Mouse (Mus musculus) liver, embryonic 16.5 days (tissue): ENCODE data around the gene Insyn1. TPM values are rescaled to one million over a fixed set of nuclear protein-coding genes. Genes with fewer than 3 reads are reported as not detected.

Experiments
- ATAC-seq: fragments of 200-750 bp; cut with Nextera tagmentation; 2 replicates; pipeline ENCODE4 v1.8.0; 2017; ENCODE audit warnings: low read depth, mild to moderate bottlenecking, moderate number of reproducible peaks, moderate library complexity
- H3K27ac ChIP-seq: fragments of 300-500 bp; sonication (generic); 2 replicates; pipeline ENCODE4 v1.5.1; 2014; ENCODE audit warnings: mild to moderate bottlenecking, low read length
- H3K27me3 ChIP-seq: fragments of 300-500 bp; sonication (generic); 2 replicates; pipeline ENCODE4 v1.6.1; 2014; ENCODE audit warnings: low read depth, low read length, mixed read lengths; ENCODE audit not compliant: control insufficient read depth, insufficient read depth
- H3K36me3 ChIP-seq: fragments of 300-500 bp; sonication (generic); 2 replicates; pipeline ENCODE4 v1.6.1; 2014; ENCODE audit warnings: mild to moderate bottlenecking; ENCODE audit not compliant: control insufficient read depth, insufficient read depth
- H3K4me1 ChIP-seq: fragments of 300-500 bp; sonication (generic); 2 replicates; pipeline ENCODE4 v1.6.1; 2014; ENCODE audit warnings: low read depth, low read length, mixed read lengths; ENCODE audit not compliant: control insufficient read depth
- H3K4me2 ChIP-seq: fragments of 300-500 bp; sonication (generic); 2 replicates; pipeline ENCODE4 v1.6.1; 2014; ENCODE audit warnings: low read depth, low read length, mixed read lengths
- H3K4me3 ChIP-seq: fragments of 300-500 bp; sonication (generic); 2 replicates; pipeline ENCODE4 v1.5.1; 2014; ENCODE audit warnings: low read depth, mild to moderate bottlenecking, low read length
- H3K9ac ChIP-seq: fragments of 300-500 bp; sonication (generic); 2 replicates; pipeline ENCODE4 v1.6.1; 2014; ENCODE audit warnings: low read depth, low read length
- H3K9me3 ChIP-seq: fragments of 300-500 bp; sonication (generic); replicated peaks from 2 replicates; pipeline ENCODE4 v1.6.1; 2016; ENCODE audit warnings: low read length; ENCODE audit not compliant: control insufficient read depth
- WGBS: fragments of 180-500 bp; shearing (Covaris S2); extraction: QIAGEN DNeasy Blood & Tissue Kit; methylation state at CpG from one replicate; pipeline ENCODE4 v1.1.7; 2014; ENCODE audit not compliant: insufficient replicate concordance; 5-methylcytosine and 5-hydroxymethylcytosine counted together
- polyA plus RNA-seq: library from polyadenylated mRNA; unstranded; fragments of >200 nt; fragmentation: Nextera tagmentation; extraction: Ambion mirVana; gene quantifications from 2 replicates; pipeline ENCODE4 v1.2.1, GENCODE M21; 2015

Insyn1 gene
- polyA plus RNA-seq: not detected in 2 replicates

- Histone ChIP-seq H3K27me3 (peaks cover 52% of the 10 kb centered on the region), H3K9me3 (no peaks in the 10 kb centered on the region), H3K27ac (no peak within 1 kb of the TSS), H3K4me2 (peak within 1 kb of the TSS; percentile 58), H3K4me3 (peak within 1 kb of the TSS; percentile 46), H3K36me3 (no peaks in the 10 kb centered on the region), H3K4me1 (no peaks in the 10 kb centered on the region; the same call in 1 of the 2 replicates), H3K9ac (no peak within 1 kb of the TSS)
- no peak for ATAC-seq
- WGBS: under 1% methylated on average over 94 of the region's 104 CpGs
Measured at GRCm38 (mm10) chr9:58487851-58488801, at the start of gene Insyn1. Gene Insyn1 (plus strand): TSS chr9:58488603.

- no peak for ATAC-seq
- Histone ChIP-seq H3K4me3 (no peak overlapping the region), H3K9ac (no peak overlapping the region), H3K4me2 (no peak overlapping the region), H3K27ac (no peak overlapping the region), H3K36me3 (no peaks in the 10 kb centered on the region), H3K4me1 (no peaks in the 10 kb centered on the region), H3K9me3 (no peaks in the 10 kb centered on the region), H3K27me3 (no peaks in the 10 kb centered on the region)
- 77% methylated on average over 22 of the region's 22 CpGs for WGBS
Measured at GRCm38 (mm10) chr9:58438921-58439396, 49.4 kb upstream of the Insyn1 start.

- no peak overlapping the region for H3K9ac ChIP-seq
- H3K4me2 ChIP-seq: no peak overlapping the region
- no peaks in the 10 kb centered on the region for H3K36me3 ChIP-seq
- no peak overlapping the region for H3K27ac ChIP-seq
- ATAC-seq: no peak
- no peaks in the 10 kb centered on the region for H3K9me3 ChIP-seq
- no peak overlapping the region for H3K4me3 ChIP-seq
- no peaks in the 10 kb centered on the region for H3K27me3 ChIP-seq
- H3K4me1 ChIP-seq: no peaks in the 10 kb centered on the region
- 61% methylated on average over 6 of the region's 6 CpGs for WGBS
Measured at GRCm38 (mm10) chr9:58440100-58440499, 48.3 kb upstream of the Insyn1 start.

GRCm38 (mm10) chr9:58440614-58441013 is 47.8 kb upstream of the Insyn1 start:
- no peak overlapping the region for H3K9ac ChIP-seq

GRCm38 (mm10) chr9:58441351-58442104 is 46.9 kb upstream of the Insyn1 start:
- no peak overlapping the region for H3K27ac ChIP-seq
- no peaks in the 10 kb centered on the region for H3K4me1 ChIP-seq
- no peaks in the 10 kb centered on the region for H3K36me3 ChIP-seq
- H3K4me2 ChIP-seq: no peak overlapping the region
- 28% methylated on average over 6 of the region's 6 CpGs for WGBS
- no peaks in the 10 kb centered on the region for H3K9me3 ChIP-seq
- no peak for ATAC-seq
- H3K4me3 ChIP-seq: no peak overlapping the region
- no peak overlapping the region for H3K9ac ChIP-seq
- H3K27me3 ChIP-seq: no peaks in the 10 kb centered on the region

More at GRCm38 (mm10) chr9:58440614-58441013, 47.8 kb upstream of the Insyn1 start:
- Histone ChIP-seq H3K36me3 (no peaks in the 10 kb centered on the region), H3K27me3 (no peaks in the 10 kb centered on the region), H3K4me1 (no peaks in the 10 kb centered on the region), H3K4me2 (no peak overlapping the region), H3K9me3 (no peaks in the 10 kb centered on the region), H3K27ac (no peak overlapping the region), H3K4me3 (no peak overlapping the region)
- ATAC-seq: no peak

GRCm38 (mm10) chr9:58442105-58443010 is 46.0 kb upstream of the Insyn1 start:
- ATAC-seq: no peak
- H3K27me3 ChIP-seq: no peaks in the 10 kb centered on the region
- no peaks in the 10 kb centered on the region for H3K36me3 ChIP-seq
- no peak overlapping the region for H3K27ac ChIP-seq
- no peak overlapping the region for H3K9ac ChIP-seq
- no peaks in the 10 kb centered on the region for H3K4me1 ChIP-seq
- H3K4me3 ChIP-seq: no peak overlapping the region
- no peaks in the 10 kb centered on the region for H3K9me3 ChIP-seq
- H3K4me2 ChIP-seq: no peak overlapping the region
- WGBS: 22% methylated on average over 7 of the region's 7 CpGs

- H3K9me3 ChIP-seq: no peaks in the 10 kb centered on the region
- no peak overlapping the region for H3K9ac ChIP-seq
- no peaks in the 10 kb centered on the region for H3K27me3 ChIP-seq
- H3K27ac ChIP-seq: no peak overlapping the region
- H3K4me2 ChIP-seq: no peak overlapping the region
- ATAC-seq: no peak
- no peaks in the 10 kb centered on the region for H3K36me3 ChIP-seq
- no peak overlapping the region for H3K4me3 ChIP-seq
- no peaks in the 10 kb centered on the region for H3K4me1 ChIP-seq
- WGBS: 53% methylated on average over 3 of the region's 3 CpGs
Measured at GRCm38 (mm10) chr9:58443061-58443460, 45.3 kb upstream of the Insyn1 start.

- Histone ChIP-seq H3K9me3 (no peaks in the 10 kb centered on the region), H3K27ac (no peak overlapping the region), H3K36me3 (no peaks in the 10 kb centered on the region), H3K4me3 (no peak overlapping the region), H3K4me1 (no peaks in the 10 kb centered on the region), H3K27me3 (no peaks in the 10 kb centered on the region), H3K4me2 (no peak overlapping the region), H3K9ac (no peak overlapping the region)
- WGBS: 44% methylated on average over 4 of the region's 4 CpGs
- ATAC-seq: no peak
Measured at GRCm38 (mm10) chr9:58446829-58447228, 41.6 kb upstream of the Insyn1 start.
